Mouse (Mus musculus) heart, postnatal 0 days (tissue): ENCODE data around the gene Gm5142. TPM values are rescaled to one million over a fixed set of nuclear protein-coding genes. Genes with fewer than 3 reads are reported as not detected.

ENCODE experiments used
- ATAC-seq: fragments of 200-750 bp; cut with Nextera tagmentation; 2 replicates; pipeline ENCODE4 v1.8.0; 2017; ENCODE audit warnings: low read depth, moderate number of reproducible peaks, moderate library complexity; ENCODE audit not compliant: insufficient read depth
- DNase-seq: peaks from one replicate; pipeline ENCODE4 v3.0.0-alpha.2; 2016; ENCODE audit warnings: low spot score
- H3K27ac ChIP-seq: fragments of 300-500 bp; sonication (generic); 2 replicates; pipeline ENCODE4 v1.5.1; 2014; ENCODE audit warnings: low read depth, mild to moderate bottlenecking
- H3K27me3 ChIP-seq: fragments of 300-500 bp; sonication (generic); 2 replicates; pipeline ENCODE4 v1.6.1; 2014; ENCODE audit warnings: low read length, mixed read lengths; ENCODE audit not compliant: control insufficient read depth, insufficient read depth
- H3K36me3 ChIP-seq: fragments of 300-500 bp; sonication (generic); replicated peaks from 2 replicates; pipeline ENCODE4 v1.6.1; 2014; ENCODE audit warnings: low read length, mixed read lengths; ENCODE audit not compliant: control insufficient read depth, insufficient read depth
- H3K4me1 ChIP-seq: fragments of 300-500 bp; sonication (generic); 2 replicates; pipeline ENCODE4 v1.6.1; 2014; ENCODE audit warnings: antibody characterized with exemption; ENCODE audit not compliant: control insufficient read depth, insufficient read depth
- H3K4me2 ChIP-seq: fragments of 300-500 bp; sonication (generic); 2 replicates; pipeline ENCODE4 v1.6.1; 2014; ENCODE audit warnings: low read depth, mild to moderate bottlenecking, low read length, moderate library complexity
- H3K4me3 ChIP-seq: fragments of 300-500 bp; sonication (generic); 2 replicates; pipeline ENCODE4 v1.5.1; 2014; ENCODE audit warnings: low read depth, low read length
- H3K9ac ChIP-seq: fragments of 300-500 bp; sonication (generic); replicated peaks from 2 replicates; pipeline ENCODE4 v1.6.1; 2014; ENCODE audit warnings: low read depth, low read length, mixed read lengths
- H3K9me3 ChIP-seq: fragments of 300-500 bp; sonication (generic); replicated peaks from 2 replicates; pipeline ENCODE4 v1.6.1; 2016; ENCODE audit warnings: low read length; ENCODE audit not compliant: control insufficient read depth
- CTCF ChIP-seq: IDR thresholded peaks from 2 replicates; pipeline ENCODE4 v1.5.1; 2016; ENCODE audit warnings: antibody characterized with exemption, control low read depth, low read depth
- EP300 ChIP-seq: IDR thresholded peaks from 2 replicates; pipeline ENCODE4 v1.6.1; 2016; ENCODE audit warnings: antibody characterized with exemption, low read depth
- WGBS: fragments of 180-500 bp; shearing (Covaris S2); extraction: QIAGEN DNeasy Blood & Tissue Kit; methylation state at CpG from one replicate; pipeline ENCODE4 v1.1.7; 2014; 5-methylcytosine and 5-hydroxymethylcytosine counted together
- polyA plus RNA-seq: library from polyadenylated mRNA; unstranded; fragments of >200 nt; fragmentation: Nextera tagmentation; extraction: Ambion mirVana; gene quantifications from 2 replicates; pipeline ENCODE4 v1.2.1, GENCODE M21; 2015
- total RNA-seq: library from RNA; depleted of rRNA; stranded (reverse); fragments of >200 nt; gene quantifications from 2 replicates; pipeline ENCODE4 v1.2.3, GENCODE M21; 2014; ENCODE audit warnings: low replicate concordance

Gm5142 gene
- total and polyA plus RNA-seq, 2 experiments from 2014 or later: not detected

DNA sequence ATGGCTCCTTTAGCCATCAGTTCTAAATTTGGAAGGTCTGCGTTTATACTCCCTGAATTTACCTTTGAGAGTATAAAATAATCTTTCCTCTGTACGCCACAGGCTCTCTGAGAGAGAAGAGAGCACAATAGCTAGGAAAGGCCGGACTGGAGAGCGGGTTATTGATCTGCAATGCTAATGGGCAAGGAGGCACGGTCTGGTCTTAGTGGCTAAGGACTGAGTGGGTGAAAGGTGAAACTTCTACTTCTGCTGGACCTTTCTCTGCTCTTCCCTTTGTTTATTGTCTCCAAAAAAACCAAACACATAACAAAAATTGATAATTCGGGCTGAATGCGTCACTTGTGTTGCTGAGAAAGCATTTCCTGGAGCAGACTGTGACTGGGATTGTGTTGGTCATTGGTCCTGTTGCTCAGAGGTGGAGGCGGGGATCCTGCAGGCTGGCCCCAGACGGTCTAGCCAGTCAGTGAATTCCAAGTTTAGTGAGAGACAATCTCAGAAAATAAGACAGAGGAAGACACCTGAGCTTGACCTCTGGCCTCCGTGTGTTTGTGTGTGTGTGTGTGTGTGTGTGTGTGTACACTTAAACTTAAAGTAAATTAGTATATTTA, 27.5 kb upstream of the Gm5142 start:
- DNase-seq (no peak), ATAC-seq (no peak)
- H3K36me3 ChIP-seq: no peaks in the 10 kb centered on the region
- no peak overlapping the region for H3K4me2 ChIP-seq
- H3K27me3 ChIP-seq: no peaks in the 10 kb centered on the region
- no peaks in the 10 kb centered on the region for H3K9me3 ChIP-seq
- peaks cover 6% of the 10 kb centered on the region; the same call in 1 of the 2 replicates for H3K4me1 ChIP-seq
- no peak overlapping the region for H3K27ac ChIP-seq
- 76% methylated on average over 10 of the region's 10 CpGs for WGBS
- no peak overlapping the region for H3K9ac ChIP-seq
- H3K4me3 ChIP-seq: no peak overlapping the region
- TF ChIP-seq EP300 (no peak), CTCF (no peak)

DNA sequence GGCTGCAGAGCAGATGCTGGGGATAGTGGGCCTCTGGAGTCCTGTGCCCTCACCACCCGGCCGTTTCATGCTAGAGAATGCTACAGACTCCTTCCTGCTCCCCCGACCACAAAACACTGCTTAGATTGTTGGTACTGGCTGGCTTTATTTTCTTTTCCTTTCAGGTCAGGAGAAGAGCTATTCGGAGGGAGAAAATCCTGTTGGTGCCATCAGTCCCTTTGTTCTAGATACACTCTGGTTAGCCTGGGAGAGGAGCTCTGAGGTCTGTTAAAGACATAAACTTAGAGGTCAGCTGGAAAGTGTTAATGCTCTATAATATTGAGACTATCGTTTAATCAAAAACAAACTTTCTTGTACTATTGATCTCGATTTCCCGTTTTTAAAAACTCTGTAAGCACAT, 26.9 kb upstream of the Gm5142 start:
- TF ChIP-seq EP300 (no peak), CTCF (no peak)
- Histone ChIP-seq H3K9ac (no peak overlapping the region), H3K27me3 (no peaks in the 10 kb centered on the region), H3K36me3 (no peaks in the 10 kb centered on the region), H3K4me1 (peaks cover 9% of the 10 kb centered on the region), H3K4me3 (no peak overlapping the region), H3K9me3 (no peaks in the 10 kb centered on the region), H3K4me2 (no peak overlapping the region), H3K27ac (no peak overlapping the region)
- ATAC-seq (no peak), DNase-seq (no peak)
- WGBS: 58% methylated on average over 7 of the region's 7 CpGs

DNA sequence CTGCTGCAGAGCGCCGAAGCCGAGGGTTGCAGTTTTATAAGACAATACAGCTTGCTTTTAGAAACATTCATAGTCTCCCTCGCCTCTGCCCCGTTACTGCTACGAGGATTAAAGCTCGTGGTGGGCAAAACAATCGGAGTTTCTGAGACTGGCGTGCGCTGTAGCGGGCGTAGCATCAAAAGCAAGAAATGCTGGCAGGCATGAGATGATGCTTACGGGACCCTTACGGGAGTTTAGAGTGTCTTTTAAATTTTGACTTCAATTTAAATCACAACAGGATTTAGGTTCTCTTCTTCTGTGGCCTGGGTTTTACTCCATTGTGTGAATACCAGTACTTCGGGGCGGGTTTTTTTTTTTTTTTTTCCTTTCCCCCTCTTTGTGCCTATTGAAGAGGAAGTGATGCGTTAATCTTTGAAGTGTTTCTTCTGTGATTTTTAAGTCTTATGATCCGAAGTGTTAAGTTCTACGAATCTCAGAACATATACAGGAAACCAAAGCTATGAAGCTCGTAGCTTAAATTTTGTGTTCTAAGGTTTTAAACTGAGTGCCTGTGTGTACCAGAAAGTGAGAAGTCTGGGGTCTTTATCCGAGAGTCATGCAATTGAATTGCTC, 23.2 kb upstream of the Gm5142 start:
- H3K4me3 ChIP-seq: peak overlapping the region; percentile 86
- peak overlapping the region; percentile 86 for H3K27ac ChIP-seq
- WGBS: 5% methylated on average over 21 of the region's 21 CpGs
- no peaks in the 10 kb centered on the region for H3K9me3 ChIP-seq
- no peaks in the 10 kb centered on the region for H3K36me3 ChIP-seq
- peaks cover 9% of the 10 kb centered on the region for H3K4me1 ChIP-seq
- DNase-seq (no peak), ATAC-seq (no peak)
- peak overlapping the region; percentile 85 for H3K4me2 ChIP-seq
- H3K27me3 ChIP-seq: no peaks in the 10 kb centered on the region
- H3K9ac ChIP-seq: peak overlapping the region; percentile 91
- no peak for TF ChIP-seq CTCF

DNA sequence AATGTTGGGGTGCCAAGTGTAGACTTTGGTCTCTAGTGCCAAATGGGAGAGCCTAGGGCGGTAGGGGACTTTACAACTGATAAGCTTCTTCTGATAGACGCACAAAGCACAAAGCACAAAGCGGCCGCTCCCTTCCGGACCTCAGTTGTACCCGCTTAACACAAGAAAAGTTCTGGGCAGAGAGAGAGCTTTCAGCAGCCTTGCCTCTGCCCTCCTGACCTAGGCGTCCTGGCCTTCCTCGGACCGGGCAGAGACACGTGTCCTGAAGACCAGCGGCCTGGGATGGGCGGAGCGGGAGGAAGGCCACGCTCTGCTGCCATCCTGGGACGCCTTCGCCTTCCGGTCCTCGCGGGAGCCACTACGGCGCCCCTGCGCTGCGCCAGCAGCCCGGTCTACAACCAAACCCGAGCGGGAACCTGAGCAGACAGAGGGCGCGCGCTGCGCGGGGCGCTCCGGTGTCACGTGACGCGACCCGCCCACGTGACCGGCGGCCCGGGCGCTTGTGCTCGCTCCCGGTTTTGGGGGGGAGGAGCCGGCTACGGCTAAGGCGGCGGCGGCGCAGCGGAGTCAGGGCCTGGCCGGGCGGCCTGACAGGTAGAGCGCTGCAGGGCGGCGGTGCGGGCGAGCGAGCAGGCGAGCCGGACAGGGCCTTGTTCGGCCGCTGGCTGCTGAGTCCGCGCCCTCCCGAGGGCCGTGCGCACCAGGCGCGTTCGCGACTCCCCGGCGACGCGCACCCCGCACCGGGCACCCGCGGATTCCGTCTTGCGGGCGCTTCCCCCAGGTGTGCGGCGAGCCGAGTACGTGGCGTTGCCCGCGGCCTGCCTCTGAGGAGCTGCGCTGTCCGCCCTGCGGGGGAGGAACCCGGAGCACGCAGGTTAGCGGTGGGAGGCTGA, 22.4 kb upstream of the Gm5142 start, which contains the start of gene Rcbtb1:
TSS of gene Rcbtb1 (plus strand) at position 499 of the 893 bp plus-strand sequence.
- peaks cover 9% of the 10 kb centered on the region for H3K4me1 ChIP-seq
- H3K4me3 ChIP-seq: peak within 1 kb of the TSS; percentile 86
- H3K27ac ChIP-seq: peak within 1 kb of the TSS; percentile 86
- TF ChIP-seq EP300: peak; percentile 20; the same call in 1 of the 2 replicates
- peak; percentile 55 for TF ChIP-seq CTCF
- no peaks in the 10 kb centered on the region for H3K9me3 ChIP-seq
- peak within 1 kb of the TSS; percentile 91 for H3K9ac ChIP-seq
- WGBS: under 1% methylated on average over 80 of the region's 96 CpGs
- H3K27me3 ChIP-seq: no peaks in the 10 kb centered on the region
- H3K36me3 ChIP-seq: no peaks in the 10 kb centered on the region
- peak within 1 kb of the TSS; percentile 85 for H3K4me2 ChIP-seq
- DNase-seq: peak; percentile 85
- peak; percentile 94 for ATAC-seq

DNA sequence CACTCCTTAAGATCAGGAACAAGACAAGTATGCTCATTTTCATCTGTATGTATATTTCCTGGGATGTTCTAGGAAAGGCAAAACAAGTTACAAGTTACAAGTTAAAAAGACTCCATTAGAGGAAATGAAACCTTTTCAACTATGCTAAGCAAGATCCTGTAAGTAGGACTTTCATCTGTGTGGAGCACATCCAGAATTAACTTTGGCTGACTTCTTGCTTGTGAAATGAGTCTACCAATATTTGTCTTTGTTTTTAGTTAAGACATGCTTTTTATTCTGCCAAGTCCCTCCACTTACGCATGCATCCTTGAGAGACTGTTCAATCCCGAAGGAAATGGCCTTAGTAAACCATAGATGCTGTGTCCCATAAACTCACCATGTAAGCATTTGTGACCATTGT, 7.6 kb upstream of the Gm5142 start:
- DNase-seq (no peak), ATAC-seq (no peak)
- Histone ChIP-seq H3K36me3 (no peaks in the 10 kb centered on the region), H3K27ac (no peak overlapping the region), H3K27me3 (no peaks in the 10 kb centered on the region), H3K4me3 (no peak overlapping the region), H3K9me3 (no peaks in the 10 kb centered on the region), H3K4me2 (no peak overlapping the region), H3K4me1 (no peaks in the 10 kb centered on the region), H3K9ac (no peak overlapping the region)
- 79% methylated on average over 2 of the region's 2 CpGs for WGBS
- no peak for TF ChIP-seq CTCF
